Comparison of ENCODE assay signal across 18 mouse cellular contexts in genomic region chr6:38642593-38642992, GRCm38 (mm10). TPM values are rescaled to one million over a fixed set of nuclear protein-coding genes. Genes with fewer than 3 reads are reported as not detected.
DNase-seq lines count a peak whose midpoint lies in the region; ATAC-seq and TF ChIP-seq lines count a peak whose summit lies in the region.
"Had no signal": no experiment of that assay in that cellular context is flagged by ENCODE, and none has a peak within 500 bp of the region (broad histone marks: within the 10 kb centered on the region; RNA-seq: fewer than 3 reads in every experiment).

No protein-coding gene starts in this region.

- no peak for TF ChIP-seq CTCF in hindbrain, postnatal 0 days (IDR thresholded peaks at IDR 0.05; ENCODE audit: low read depth)
- TF ChIP-seq CTCF in Patski (IDR thresholded peaks at IDR 0.05), result no peak

- H3K9me3 ChIP-seq in hindbrain, postnatal 0 days (ENCODE audit: low read length), result no peaks in the 10 kb centered on the region
- no peaks in the 10 kb centered on the region for H3K9me3 ChIP-seq in hindbrain, embryonic 16.5 days (ENCODE audit: control insufficient read depth, low read length)
- H3K9me3 ChIP-seq in intestine, embryonic 15.5 days, result no peaks in the 10 kb centered on the region
- H3K9me3 ChIP-seq: embryonic facial prominence, embryonic 15.5 days; forebrain, embryonic 10.5 days; liver, embryonic 12.5 days had no signal

- peaks cover 13% of the 10 kb centered on the region; the same call in 1 of the 2 replicates for H3K27me3 ChIP-seq in hindbrain, postnatal 0 days (ENCODE audit: insufficient read depth, low read length)
- peaks cover 9% of the 10 kb centered on the region for H3K27me3 ChIP-seq in hindbrain, embryonic 16.5 days (replicated peaks; ENCODE audit: control insufficient read depth, insufficient read depth, low read length)
- H3K27me3 ChIP-seq in Patski, result no peaks in the 10 kb centered on the region
- H3K27me3 ChIP-seq in intestine, embryonic 15.5 days (replicated peaks), result peaks cover 49% of the 10 kb centered on the region

- CTCF ChIA-PET in Patski (lab: Charles Lee), result interaction anchor here (1.5 to 1.9 kb wide), 2 partner anchors 17 to 53 kb away, joined by 6 to 7 read pairs; no protein-coding TSS in a partner anchor

- ATAC-seq in hindbrain, postnatal 0 days, result 0 out of 2 replicates have a peak, but pooled peaks have one; percentile 25
- no peak for ATAC-seq in hindbrain, embryonic 16.5 days
- peak; percentile 80 for ATAC-seq in Patski
- ATAC-seq in intestine, embryonic 15.5 days, result peak; percentile 67
- ATAC-seq in megakaryocyte progenitor cell, adult 5-6 weeks (replicated peaks; ENCODE audit: poor library complexity), result no peak
- ATAC-seq: liver, embryonic 12.5 days had no signal

- no peaks in the 10 kb centered on the region for H3K36me3 ChIP-seq in hindbrain, postnatal 0 days (ENCODE audit: insufficient read depth, low read length)
- H3K36me3 ChIP-seq in hindbrain, embryonic 16.5 days (ENCODE audit: control insufficient read depth, insufficient read depth, low read length), result no peaks in the 10 kb centered on the region
- H3K36me3 ChIP-seq in intestine, embryonic 15.5 days, result no peaks in the 10 kb centered on the region
- H3K36me3 ChIP-seq: embryonic facial prominence, embryonic 15.5 days; forebrain, embryonic 10.5 days; liver, embryonic 12.5 days had no signal

- H3K4me1 ChIP-seq in hindbrain, postnatal 0 days (ENCODE audit: insufficient read depth, low read length), result no peaks in the 10 kb centered on the region
- no peaks in the 10 kb centered on the region for H3K4me1 ChIP-seq in hindbrain, embryonic 16.5 days (ENCODE audit: control insufficient read depth, insufficient read depth, low read depth, low read length)
- no peaks in the 10 kb centered on the region for H3K4me1 ChIP-seq in intestine, embryonic 15.5 days (replicated peaks)
- H3K4me1 ChIP-seq: embryonic facial prominence, embryonic 15.5 days; forebrain, embryonic 10.5 days had no signal

- DNase-seq in hindbrain, postnatal 0 days (ENCODE audit: low spot score), result no peak
- peak; percentile 46 for DNase-seq in 3T3-L1 (ENCODE audit: low read depth, low spot score)
- DNase-seq in Patski (ENCODE audit: low read depth, low spot score), result no peak
- no peak for DNase-seq in Muller cell, postnatal 12 days (ENCODE audit: inconsistent ontology term)
- DNase-seq: cerebellum, adult 9-11 months; heart, adult 18-20 months; kidney, postnatal 25 days; left cerebral cortex, postnatal 4 days; lung, embryonic 14.5 days; midbrain, embryonic 14.5 days; retina, postnatal 1 day; right cerebral cortex, postnatal 4 days had no signal

- H3K9ac ChIP-seq in hindbrain, postnatal 0 days (replicated peaks; ENCODE audit: low read length), result no peak overlapping the region
- H3K9ac ChIP-seq in hindbrain, embryonic 16.5 days (ENCODE audit: low read depth, low read length), result no peak overlapping the region
- no peak overlapping the region for H3K9ac ChIP-seq in intestine, embryonic 15.5 days
- H3K9ac ChIP-seq: embryonic facial prominence, embryonic 15.5 days; liver, embryonic 12.5 days; lung, embryonic 14.5 days had no signal

- no peak overlapping the region for H3K4me3 ChIP-seq in hindbrain, postnatal 0 days (ENCODE audit: low read length)
- no peak overlapping the region for H3K4me3 ChIP-seq in hindbrain, embryonic 16.5 days (ENCODE audit: low read length)
- H3K4me3 ChIP-seq in intestine, embryonic 15.5 days (replicated peaks), result no peak overlapping the region
- H3K4me3 ChIP-seq: embryonic facial prominence, embryonic 15.5 days; forebrain, embryonic 10.5 days; liver, embryonic 12.5 days had no signal

- H3K27ac ChIP-seq in hindbrain, postnatal 0 days, result no peak overlapping the region
- H3K27ac ChIP-seq in hindbrain, embryonic 16.5 days (ENCODE audit: low read depth, low read length), result no peak overlapping the region
- no peak overlapping the region for H3K27ac ChIP-seq in intestine, embryonic 15.5 days
- H3K27ac ChIP-seq: embryonic facial prominence, embryonic 15.5 days; forebrain, embryonic 10.5 days; liver, embryonic 12.5 days had no signal

- POLR2A ChIA-PET in Patski (lab: Charles Lee), result no interaction called here

- WGBS in hindbrain, postnatal 0 days, result 78% methylated on average over 5 of the region's 5 CpGs
- WGBS in hindbrain, embryonic 16.5 days, result 75% methylated on average over 5 of the region's 5 CpGs
- 47% methylated on average over 5 of the region's 5 CpGs for WGBS in intestine, embryonic 15.5 days

- in situ Hi-C loops in Patski (cut with MboI; ENCODE audit: low pct_unique_long_range_greater_than_20kb), result no loop called here

- no peak overlapping the region for H3K4me2 ChIP-seq in hindbrain, postnatal 0 days (ENCODE audit: low read depth, low read length)
- no peak overlapping the region for H3K4me2 ChIP-seq in hindbrain, embryonic 16.5 days (ENCODE audit: low read length)
- H3K4me2 ChIP-seq in intestine, embryonic 15.5 days (replicated peaks), result no peak overlapping the region
- H3K4me2 ChIP-seq: embryonic facial prominence, embryonic 15.5 days; liver, embryonic 12.5 days; lung, embryonic 14.5 days had no signal

RNA-seq across cellular contexts. Expression of gene Klrg2, which starts 5.6 kb away (rescaled TPM):
- 0.29 and 0.73 TPM in 2 replicates for total RNA-seq in hindbrain, postnatal 0 days (2014; rRNA removed)
- 0.48 TPM in 2 replicates for polyA plus RNA-seq in hindbrain, postnatal 0 days (2015; fragmentation: Nextera tagmentation; extraction: Ambion mirVana)
- polyA plus RNA-seq in hindbrain, embryonic 16.5 days (2015; fragmentation: Nextera tagmentation; extraction: Ambion mirVana), result 0.15 and 0.21 TPM in 2 replicates
- 24.7 TPM for polyA plus RNA-seq in Patski (2021)
- 0.13 and 0.14 TPM in 2 replicates for polyA plus RNA-seq in intestine, embryonic 15.5 days (2015; fragmentation: Nextera tagmentation; extraction: Ambion mirVana)
- total RNA-seq in megakaryocyte progenitor cell, adult 5-6 weeks (2015), result 0.05 and 0.22 TPM in 2 replicates
- not detected in 2 replicates for total RNA-seq in megakaryocyte progenitor cell, adult 5-6 weeks (2017)

RNA-seq across cellular contexts. Expression of gene Clec2l, which starts 20.3 kb away (rescaled TPM):
- total RNA-seq in hindbrain, postnatal 0 days (2014; rRNA removed), result 114 and 143 TPM in 2 replicates
- 50.9 and 53.0 TPM in 2 replicates for polyA plus RNA-seq in hindbrain, postnatal 0 days (2015; fragmentation: Nextera tagmentation; extraction: Ambion mirVana)
- polyA plus RNA-seq in hindbrain, embryonic 16.5 days (2015; fragmentation: Nextera tagmentation; extraction: Ambion mirVana), result 27.4 and 28.2 TPM in 2 replicates
- polyA plus RNA-seq in Patski (2021), result 7.6 TPM
- 1.3 and 2.0 TPM in 2 replicates for polyA plus RNA-seq in intestine, embryonic 15.5 days (2015; fragmentation: Nextera tagmentation; extraction: Ambion mirVana)
- total RNA-seq in megakaryocyte progenitor cell, adult 5-6 weeks (2015), result not detected in 2 replicates
- total RNA-seq in megakaryocyte progenitor cell, adult 5-6 weeks (2017), result not detected in 2 replicates

Comparison
In these comparisons a context has a peak if more than half of its experiments do, and no peak if none do; other contexts are left out.
1. ATAC-seq: peak in hindbrain, postnatal 0 days (single experiment), Patski (single experiment) and intestine, embryonic 15.5 days (single experiment); none in hindbrain, embryonic 16.5 days (single experiment) and megakaryocyte progenitor cell, adult 5-6 weeks (single experiment).
2. RNA of gene Klrg2, which starts 5.6 kb away (polyA plus RNA-seq): 24.7 TPM in Patski (single experiment); 0.48 TPM in hindbrain, postnatal 0 days, 0.15 to 0.21 TPM in hindbrain, embryonic 16.5 days and 0.13 to 0.14 TPM in intestine, embryonic 15.5 days; every median in the first group is over 10 times any median in the second.